Mouse (Mus musculus): ENCODE results near the gene Ncapd2.
A peak's percentile ranks its signal among the peaks of the same experiment; 100 is the strongest.
"Not testable (repeated sequence)": the region's sequence is repeated elsewhere in the genome, so short reads cannot be mapped to it uniquely, and the experiment has no call there.

The Ncapd2 gene

DNA sequence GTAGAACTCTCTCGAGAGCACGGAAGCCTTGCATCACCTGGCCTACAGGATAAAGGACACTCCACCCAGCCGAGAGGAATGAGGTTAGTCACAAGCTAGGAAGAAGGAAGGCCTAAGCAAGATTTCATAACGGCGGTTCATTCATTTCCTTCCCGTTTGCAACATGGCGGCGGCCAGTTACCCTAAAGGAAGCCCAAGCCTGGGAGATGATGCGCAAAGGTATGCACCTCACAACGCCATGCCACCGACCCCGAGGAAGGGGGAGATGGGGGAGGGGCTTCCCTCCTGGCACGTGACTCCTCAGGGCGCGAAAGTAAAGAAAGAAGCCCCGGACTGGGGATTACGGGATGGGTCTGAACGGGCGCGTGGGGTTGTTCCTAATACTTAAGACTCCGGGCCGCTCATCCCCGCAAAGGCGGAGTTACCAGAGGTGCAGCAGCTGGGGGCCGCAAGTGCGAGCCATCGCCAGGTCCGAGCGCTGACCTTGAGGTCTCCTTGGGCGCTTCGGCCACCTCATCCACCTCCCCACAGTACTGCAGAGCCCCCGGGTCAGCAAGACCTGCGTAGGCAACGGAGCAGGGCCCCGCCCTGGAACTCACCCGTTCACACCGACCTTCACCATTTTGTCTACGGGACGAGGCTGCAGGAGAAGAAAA, 26.7 kb downstream of the Ncapd2 start:
- DNase-seq: peak; percentile 81

DNA sequence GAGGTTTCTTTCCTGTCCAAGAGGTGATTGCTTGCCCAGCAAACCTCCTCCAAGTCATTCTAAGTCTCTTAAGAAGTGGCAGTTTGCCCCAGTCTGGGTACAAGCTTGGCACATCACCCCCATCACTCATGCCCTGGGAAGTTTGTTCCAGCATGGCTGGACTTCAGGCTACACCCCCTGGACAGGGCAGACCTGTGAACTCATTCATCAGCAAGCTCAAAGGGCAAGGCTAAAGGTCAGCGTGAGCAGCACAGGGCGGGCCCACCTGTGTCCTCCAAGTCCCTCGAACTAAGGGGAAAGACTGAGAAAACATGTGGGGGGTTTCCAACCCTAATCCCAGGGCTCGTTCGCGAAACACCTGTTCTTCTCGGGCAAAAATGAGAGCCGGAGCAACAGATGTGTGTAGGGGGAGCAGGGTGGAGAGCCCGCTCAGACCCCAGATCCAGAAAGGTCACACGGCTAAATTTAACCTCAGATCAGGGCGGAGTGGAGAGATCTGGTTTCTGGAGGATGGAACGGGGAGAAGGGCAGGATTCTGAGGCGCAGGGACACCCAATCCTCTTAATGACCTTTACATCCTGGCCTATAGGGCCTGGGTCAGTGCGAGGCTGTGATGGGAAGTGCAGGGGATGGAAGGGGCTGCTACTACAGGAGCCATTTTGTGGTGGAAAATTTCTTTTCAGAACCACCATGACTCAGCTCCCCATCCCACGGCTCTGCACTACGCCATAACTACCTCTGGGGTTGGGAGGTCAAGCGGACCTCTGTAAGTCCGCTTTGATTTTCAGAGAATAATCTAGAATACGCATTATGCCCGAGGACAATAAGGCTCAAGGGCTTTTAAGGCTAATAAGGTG, 27.5 kb downstream of the Ncapd2 start:
- peak; percentile 73 for DNase-seq

DNA sequence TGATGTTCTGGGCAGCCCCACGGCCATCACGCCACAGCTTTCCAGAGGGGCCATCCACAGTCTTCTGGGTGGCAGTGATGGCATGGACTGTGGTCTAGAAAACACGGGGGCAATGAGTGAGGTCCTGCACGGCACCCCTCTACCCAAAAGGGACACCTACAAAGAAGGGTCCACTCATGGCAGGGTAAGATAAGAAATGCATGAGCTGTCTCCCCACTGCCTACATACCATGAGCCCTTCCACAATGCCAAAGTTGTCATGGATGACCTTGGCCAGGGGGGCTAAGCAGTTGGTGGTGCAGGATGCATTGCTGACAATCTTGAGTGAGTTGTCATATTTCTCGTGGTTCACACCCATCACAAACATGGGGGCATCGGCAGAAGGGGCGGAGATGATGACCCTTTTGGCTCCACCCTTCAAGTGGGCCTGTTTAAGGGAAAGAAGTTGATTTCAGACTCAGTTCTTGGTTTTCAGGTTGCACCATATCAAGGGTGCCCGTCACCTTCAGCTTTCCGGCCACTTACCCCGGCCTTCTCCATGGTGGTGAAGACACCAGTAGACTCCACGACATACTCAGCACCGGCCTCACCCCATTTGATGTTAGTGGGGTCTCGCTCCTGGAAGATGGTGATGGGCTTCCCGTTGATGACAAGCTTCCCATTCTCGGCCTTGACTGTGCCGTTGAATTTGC, 28.7 kb downstream of the Ncapd2 start:
- DNase-seq: not testable (repeated sequence)

- peak; percentile 81 for DNase-seq
Observed at GRCm38 (mm10) chr6:125161971-125162370, 29.5 kb downstream of the Ncapd2 start.

- DNase-seq: peak; percentile 84
Observed at GRCm38 (mm10) chr6:125160854-125161760, 30.4 kb downstream of the Ncapd2 start.

GRCm38 (mm10) chr6:125160558-125160853, 31.0 kb downstream of the Ncapd2 start:
- no peak for DNase-seq

GRCm38 (mm10) chr6:125159773-125160557, 31.5 kb downstream of the Ncapd2 start:
- no peak for DNase-seq

GRCm38 (mm10) chr6:125158944-125159492, 32.5 kb downstream of the Ncapd2 start:
- DNase-seq: no peak

GRCm38 (mm10) chr6:125156903-125157614, 34.4 kb downstream of the Ncapd2 start:
- no peak for DNase-seq

GRCm38 (mm10) chr6:125156491-125156890, 35.0 kb downstream of the Ncapd2 start:
- no peak for DNase-seq

DNA sequence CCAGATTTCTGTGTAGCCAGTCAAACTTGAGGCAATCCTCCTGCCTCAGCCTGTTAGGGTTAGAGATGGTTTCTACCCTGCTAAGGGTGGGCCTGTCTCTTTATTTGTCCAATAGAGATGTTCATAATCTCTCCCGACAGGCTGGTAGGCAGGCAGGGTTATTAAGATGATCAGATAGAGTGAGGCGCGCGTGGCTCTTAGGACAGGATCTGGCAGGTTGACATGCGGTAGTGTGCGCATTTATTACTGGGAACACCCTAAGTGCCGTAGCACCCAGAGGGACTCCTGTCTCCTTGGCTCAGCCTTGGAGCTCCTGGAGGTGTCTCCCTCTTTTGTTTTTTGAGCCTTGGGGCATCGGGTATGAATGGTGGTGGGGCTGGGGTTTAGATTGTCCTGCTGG, 36.2 kb downstream of the Ncapd2 start:
- no peak for DNase-seq

DNA sequence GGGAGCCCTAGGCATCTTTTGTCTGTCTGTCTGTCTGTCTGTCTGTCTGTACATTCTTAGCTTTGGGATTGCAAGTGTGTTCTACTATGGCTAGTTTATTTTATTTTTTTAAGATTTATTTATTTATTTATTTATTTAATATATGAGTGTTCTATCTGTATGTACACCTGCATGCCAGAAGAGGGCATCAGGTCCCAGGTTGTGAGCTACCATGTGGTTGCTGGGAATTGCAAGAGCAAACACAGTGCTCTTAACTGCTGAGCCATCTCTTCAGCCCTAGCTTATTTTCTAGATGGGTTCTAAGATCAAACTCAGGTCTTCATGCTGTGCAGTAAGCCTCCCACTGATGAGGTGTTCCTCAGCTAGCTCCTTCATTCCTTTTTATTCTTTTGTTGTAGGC, 37.0 kb downstream of the Ncapd2 start:
- DNase-seq: peak; percentile 41

GRCm38 (mm10) chr6:125153682-125154081, 37.8 kb downstream of the Ncapd2 start:
- no peak for DNase-seq

- DNase-seq: no peak
Observed at GRCm38 (mm10) chr6:125153018-125153389, 38.5 kb downstream of the Ncapd2 start.

GRCm38 (mm10) chr6:125152212-125153017, 39.1 kb downstream of the Ncapd2 start:
- peak; percentile 37 for DNase-seq

GRCm38 (mm10) chr6:125149569-125149950, 41.9 kb downstream of the Ncapd2 start:
- DNase-seq: no peak

- DNase-seq: peak; percentile 80
Observed at GRCm38 (mm10) chr6:125148926-125149568, 42.5 kb downstream of the Ncapd2 start.

- DNase-seq: peak; percentile 62
Observed at GRCm38 (mm10) chr6:125148251-125148925, 43.1 kb downstream of the Ncapd2 start.

DNA sequence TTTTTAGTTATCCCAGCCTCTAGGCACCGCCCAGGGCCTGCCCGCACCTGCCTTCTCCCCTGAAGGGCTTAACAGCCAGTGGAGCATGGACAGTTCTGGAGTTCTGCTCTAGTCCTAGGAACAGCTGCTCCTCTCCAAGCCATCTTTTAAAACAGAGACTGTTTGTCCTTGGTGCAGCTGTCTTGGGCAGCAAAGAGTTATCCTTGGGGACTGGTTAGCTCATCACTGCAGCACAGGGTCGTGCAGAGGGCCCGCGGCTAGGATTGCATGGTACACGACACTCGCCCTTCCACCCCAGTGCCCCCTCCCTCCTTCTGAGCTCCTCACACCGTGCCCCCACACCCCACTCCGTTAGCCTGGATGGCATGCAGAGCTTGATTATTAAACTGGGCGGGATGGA, 44.2 kb downstream of the Ncapd2 start:
- DNase-seq: no peak
